Comparison of ENCODE assay signal across 10 mouse cellular contexts in genomic region chr7:19362276-19362675, GRCm38 (mm10). TPM values are rescaled to one million over a fixed set of nuclear protein-coding genes. Genes with fewer than 3 reads are reported as not detected.
DNase-seq lines count a peak whose midpoint lies in the region; ATAC-seq and TF ChIP-seq lines count a peak whose summit lies in the region.
"Had no signal": no experiment of that assay in that cellular context is flagged by ENCODE, and none has a peak within 500 bp of the region (broad histone marks: within the 10 kb centered on the region; RNA-seq: fewer than 3 reads in every experiment).

No protein-coding gene starts in this region.

- no peak for TF ChIP-seq EP300 in liver, embryonic 14.5 days (IDR thresholded peaks at IDR 0.05; ENCODE audit: low read depth)

- TF ChIP-seq CTCF in liver, embryonic 14.5 days (IDR thresholded peaks at IDR 0.05; ENCODE audit: low read depth): no peak

- H3K4me1 ChIP-seq in heart, embryonic 14.5 days (ENCODE audit: control insufficient read depth in 2 of 2, insufficient read depth in 2 of 2, low read length in 2 of 2): peaks cover 24 to 43% of the 10 kb centered on the region in 2 experiments
- peaks cover 19 to 27% of the 10 kb centered on the region in 2 experiments for H3K4me1 ChIP-seq in liver, embryonic 14.5 days (replicated peaks; ENCODE audit: control insufficient read depth in 2 of 2, insufficient read depth in 2 of 2, low read length in 1 of 2)

- peak; percentile 44; the same call in 1 of the 2 replicates for ATAC-seq in heart, embryonic 14.5 days (ENCODE audit: insufficient number of reproducible peaks, insufficient read depth, low FRiP score, low read depth)
- no peak for ATAC-seq in liver, embryonic 14.5 days (ENCODE audit: insufficient read depth)
- ATAC-seq in inflammation-experienced regulatory T-cells, adult 6 months: no peak

- H3K27me3 ChIP-seq in heart, embryonic 14.5 days (ENCODE audit: control insufficient read depth, insufficient read depth, low read length): no peaks in the 10 kb centered on the region
- no peaks in the 10 kb centered on the region for H3K27me3 ChIP-seq in liver, embryonic 14.5 days (ENCODE audit: control insufficient read depth, insufficient read depth, low read length)

- peak; percentile 98 for DNase-seq in heart, adult 11 months
- no peak for DNase-seq in heart, adult 8-10 months (ENCODE audit: low spot score)
- DNase-seq in Muller cell, postnatal 12 days (ENCODE audit: inconsistent ontology term): peak; percentile 6
- DNase-seq in liver, embryonic 14.5 days (ENCODE audit: low read depth in 3 of 3, low spot score in 3 of 3): no peak
- DNase-seq in testis, postnatal 14 days (ENCODE audit: low spot score): no peak
- no peak for DNase-seq in kidney, postnatal 10 days

- peaks cover 5% of the 10 kb centered on the region for H3K36me3 ChIP-seq in heart, embryonic 14.5 days (ENCODE audit: control insufficient read depth, insufficient read depth, low read length)
- peaks cover 2% of the 10 kb centered on the region; the same call in 1 of the 2 replicates for H3K36me3 ChIP-seq in liver, embryonic 14.5 days (replicated peaks; ENCODE audit: control insufficient read depth, insufficient read depth, low read depth)

- 15% methylated on average over 4 of the region's 4 CpGs for WGBS in heart, embryonic 14.5 days
- WGBS in liver, embryonic 14.5 days (ENCODE audit: insufficient replicate concordance): 44% methylated on average over 4 of the region's 4 CpGs

- H3K4me3 ChIP-seq in heart, embryonic 14.5 days (ENCODE audit: control insufficient read depth in 1 of 2, insufficient read depth in 1 of 2, low read depth in 1 of 2, low read length in 2 of 2): peak overlapping the region; percentile 56 to 65
- H3K4me3 ChIP-seq in liver, embryonic 14.5 days (ENCODE audit: insufficient read depth in 1 of 2, low read depth in 2 of 2, low read length in 2 of 2): no peak overlapping the region

- peak overlapping the region; percentile 87 to 92 for H3K27ac ChIP-seq in heart, embryonic 14.5 days (replicated peaks in 1 of 2; ENCODE audit: control insufficient read depth in 1 of 2, insufficient read depth in 1 of 2, low read depth in 2 of 2, low read length in 2 of 2)
- H3K27ac ChIP-seq in liver, embryonic 14.5 days: no peak overlapping the region
- H3K27ac ChIP-seq: kidney, postnatal 0 days had no signal

- H3K9me3 ChIP-seq in heart, embryonic 14.5 days (ENCODE audit: control insufficient read depth, low read length): no peaks in the 10 kb centered on the region
- H3K9me3 ChIP-seq in liver, embryonic 14.5 days (ENCODE audit: control insufficient read depth, low read length): no peaks in the 10 kb centered on the region

- H3K4me2 ChIP-seq in heart, embryonic 14.5 days (ENCODE audit: low read length): peak overlapping the region; percentile 80
- H3K4me2 ChIP-seq in liver, embryonic 14.5 days (ENCODE audit: low read depth): peak overlapping the region; percentile 100

- peak overlapping the region; percentile 74 for H3K9ac ChIP-seq in heart, embryonic 14.5 days (ENCODE audit: low read length)
- H3K9ac ChIP-seq in liver, embryonic 14.5 days (replicated peaks): no peak overlapping the region

RNA-seq across cellular contexts. Expression of gene Ppp1r13l, which starts 2.7 kb away (rescaled TPM):
- 10 to 100 TPM; 31.6 to 66.7 (median 47.6) TPM for total RNA-seq in heart, adult 8-10 months (2022)
- 15.2 and 15.4 TPM in 2 replicates for polyA plus RNA-seq in heart, embryonic 14.5 days (2014; fragmentation: Nextera tagmentation; extraction: Ambion mirVana)
- 2.3 TPM in 2 replicates for polyA plus RNA-seq in liver, embryonic 14.5 days (2012; rRNA removed)
- polyA plus RNA-seq in liver, embryonic 14.5 days (2014; fragmentation: Nextera tagmentation; extraction: Ambion mirVana): 0.65 and 1.0 TPM in 2 replicates
- not detected for polyA plus RNA-seq in inflammation-experienced regulatory T-cells, adult 6 months (2017; shearing (Covaris generic))

RNA-seq across cellular contexts. Expression of gene Cd3eap, which starts 3.0 kb away (rescaled TPM):
- 10 to 100 TPM in 1 of 4 experiments, 1 to 10 TPM in 3; 8.8 to 12.7 (median 9.4) TPM for total RNA-seq in heart, adult 8-10 months (2022)
- polyA plus RNA-seq in heart, embryonic 14.5 days (2014; fragmentation: Nextera tagmentation; extraction: Ambion mirVana): 12.7 and 15.7 TPM in 2 replicates
- 4.5 and 6.7 TPM in 2 replicates for polyA plus RNA-seq in liver, embryonic 14.5 days (2012; rRNA removed)
- polyA plus RNA-seq in liver, embryonic 14.5 days (2014; fragmentation: Nextera tagmentation; extraction: Ambion mirVana): 7.2 and 7.8 TPM in 2 replicates
- polyA plus RNA-seq in inflammation-experienced regulatory T-cells, adult 6 months (2017; shearing (Covaris generic)): 10 to 100 TPM in 2 of 3 experiments, 1 to 10 TPM in 1; 8.9 to 22.4 (median 17.6) TPM

RNA-seq across cellular contexts. Expression of gene Ercc1, which starts 17.7 kb away (rescaled TPM):
- 10 to 100 TPM; 39.8 to 46.9 (median 44.4) TPM for total RNA-seq in heart, adult 8-10 months (2022)
- polyA plus RNA-seq in heart, embryonic 14.5 days (2014; fragmentation: Nextera tagmentation; extraction: Ambion mirVana): 60.0 and 68.7 TPM in 2 replicates
- 8.5 and 9.8 TPM in 2 replicates for polyA plus RNA-seq in liver, embryonic 14.5 days (2012; rRNA removed)
- polyA plus RNA-seq in liver, embryonic 14.5 days (2014; fragmentation: Nextera tagmentation; extraction: Ambion mirVana): 15.7 and 19.2 TPM in 2 replicates
- 10 to 100 TPM; 51.1 to 68.7 (median 55.2) TPM for polyA plus RNA-seq in inflammation-experienced regulatory T-cells, adult 6 months (2017; shearing (Covaris generic))

RNA-seq across cellular contexts. Expression of gene Ercc2, which starts 19.5 kb away (rescaled TPM):
- total RNA-seq in heart, adult 8-10 months (2022): 10 to 100 TPM; 11.2 to 14.5 (median 13.2) TPM
- polyA plus RNA-seq in heart, embryonic 14.5 days (2014; fragmentation: Nextera tagmentation; extraction: Ambion mirVana): 4.8 and 6.6 TPM in 2 replicates
- polyA plus RNA-seq in liver, embryonic 14.5 days (2012; rRNA removed): 11.7 and 12.3 TPM in 2 replicates
- 4.6 and 5.5 TPM in 2 replicates for polyA plus RNA-seq in liver, embryonic 14.5 days (2014; fragmentation: Nextera tagmentation; extraction: Ambion mirVana)
- 10 to 100 TPM in 2 of 3 experiments, 1 to 10 TPM in 1; 7.8 to 10.9 (median 10.8) TPM for polyA plus RNA-seq in inflammation-experienced regulatory T-cells, adult 6 months (2017; shearing (Covaris generic))

RNA-seq across cellular contexts. Expression of gene Klc3, which starts 41.6 kb away (rescaled TPM):
- total RNA-seq in heart, adult 8-10 months (2022): 1 to 10 TPM in 1 of 4 experiments, under 1 TPM in 2, not detected in 1; 0.60 to 1.2 (median 0.75) TPM
- 1.8 and 1.9 TPM in 2 replicates for polyA plus RNA-seq in heart, embryonic 14.5 days (2014; fragmentation: Nextera tagmentation; extraction: Ambion mirVana)
- polyA plus RNA-seq in liver, embryonic 14.5 days (2012; rRNA removed): 0.18 and 0.21 TPM in 2 replicates
- 0.13 and 0.58 TPM in 2 replicates for polyA plus RNA-seq in liver, embryonic 14.5 days (2014; fragmentation: Nextera tagmentation; extraction: Ambion mirVana)
- 1 to 10 TPM; 1.5 to 4.8 (median 2.7) TPM for polyA plus RNA-seq in inflammation-experienced regulatory T-cells, adult 6 months (2017; shearing (Covaris generic))
- polyA plus RNA-seq: macrophage had no signal

Comparison
In these comparisons a context has a peak if more than half of its experiments do, and no peak if none do; other contexts are left out.
1. DNase-seq: peak in heart, adult 11 months (single experiment) and Muller cell, postnatal 12 days (single experiment); none in heart, adult 8-10 months (single experiment), liver, embryonic 14.5 days (0 of 3), testis, postnatal 14 days (single experiment) and kidney, postnatal 10 days (single experiment).
2. H3K4me3 ChIP-seq: peak in heart, embryonic 14.5 days (2 of 2); none in liver, embryonic 14.5 days (0 of 2).